Mouse (Mus musculus): Measurements from ENCODE around the gene Nanos1. TPM values are rescaled to one million over a fixed set of nuclear protein-coding genes. Genes with fewer than 3 reads are reported as not detected.
A peak's percentile ranks its signal among the peaks of the same experiment; 100 is the strongest.

Nanos1 gene
- polyA plus RNA-seq (2014; fragmentation: Nextera tagmentation; extraction: Ambion mirVana), result 1.3 and 2.1 TPM in 2 replicates

GRCm38 (mm10) chr19:60755438-60756191 is at the start of gene Nanos1:
Gene Nanos1, plus strand, starts transcription at chr19:60755987.
- H3K4me1 ChIP-seq (ENCODE audit: control insufficient read depth, insufficient read depth, low read length), result peaks cover 2% of the 10 kb centered on the region; the same call in 1 of the 2 replicates

GRCm38 (mm10) chr19:60709193-60709900 is 46.4 kb upstream of the Nanos1 start:
- DNase-seq (ENCODE audit: low spot score) (no peak), ATAC-seq (ENCODE audit: insufficient number of reproducible peaks, low FRiP score, low TSS enrichment, low read depth) (no peak)

More at GRCm38 (mm10) chr19:60755438-60756191, at the start of gene Nanos1:
- H3K4me3 ChIP-seq (ENCODE audit: low read depth, low read length), result peak within 1 kb of the TSS; percentile 66
- no peaks in the 10 kb centered on the region for H3K36me3 ChIP-seq (ENCODE audit: control insufficient read depth, insufficient read depth, low read length)
- under 1% methylated on average over 51 of the region's 58 CpGs for WGBS
- peak within 1 kb of the TSS; percentile 60 for H3K9ac ChIP-seq (ENCODE audit: low read length)
- ATAC-seq (ENCODE audit: insufficient number of reproducible peaks, low FRiP score, low TSS enrichment, low read depth) (peak; percentile 87), DNase-seq (ENCODE audit: low spot score) (peak; percentile 93)
- H3K9me3 ChIP-seq (ENCODE audit: control insufficient read depth, low read length), result no peaks in the 10 kb centered on the region
- 0 out of 2 replicates have a peak, but pooled peaks cover 2% of the 10 kb centered on the region for H3K27me3 ChIP-seq (ENCODE audit: control insufficient read depth, insufficient read depth, low read length)
- H3K27ac ChIP-seq (replicated peaks; ENCODE audit: low read depth, low read length), result no peak within 1 kb of the TSS
- peak within 1 kb of the TSS; percentile 96 for H3K4me2 ChIP-seq (ENCODE audit: low read depth, severe bottlenecking)

GRCm38 (mm10) chr19:60710196-60710595 is 45.6 kb upstream of the Nanos1 start:
- Histone ChIP-seq H3K4me2 (ENCODE audit: low read depth, severe bottlenecking) (no peak overlapping the region), H3K36me3 (ENCODE audit: control insufficient read depth, insufficient read depth, low read length) (no peaks in the 10 kb centered on the region), H3K4me3 (ENCODE audit: low read depth, low read length) (no peak overlapping the region), H3K9ac (ENCODE audit: low read length) (no peak overlapping the region), H3K4me1 (ENCODE audit: control insufficient read depth, insufficient read depth, low read length) (no peaks in the 10 kb centered on the region), H3K27me3 (ENCODE audit: control insufficient read depth, insufficient read depth, low read length) (no peaks in the 10 kb centered on the region), H3K9me3 (ENCODE audit: control insufficient read depth, low read length) (0 out of 2 replicates have a peak, but pooled peaks cover 2% of the 10 kb centered on the region), H3K27ac (replicated peaks; ENCODE audit: low read depth, low read length) (no peak overlapping the region)
- no peak for DNase-seq (ENCODE audit: low spot score)
- no peak for ATAC-seq (ENCODE audit: insufficient number of reproducible peaks, low FRiP score, low TSS enrichment, low read depth)
- 71% methylated on average over 3 of the region's 3 CpGs for WGBS

More at GRCm38 (mm10) chr19:60709193-60709900, 46.4 kb upstream of the Nanos1 start:
- H3K4me3 ChIP-seq (ENCODE audit: low read depth, low read length), result no peak overlapping the region
- 0 out of 2 replicates have a peak, but pooled peaks cover 2% of the 10 kb centered on the region for H3K9me3 ChIP-seq (ENCODE audit: control insufficient read depth, low read length)
- H3K27ac ChIP-seq (replicated peaks; ENCODE audit: low read depth, low read length), result no peak overlapping the region
- H3K9ac ChIP-seq (ENCODE audit: low read length), result no peak overlapping the region
- H3K36me3 ChIP-seq (ENCODE audit: control insufficient read depth, insufficient read depth, low read length), result no peaks in the 10 kb centered on the region
- H3K4me1 ChIP-seq (ENCODE audit: control insufficient read depth, insufficient read depth, low read length), result no peaks in the 10 kb centered on the region
- 87% methylated on average over 4 of the region's 4 CpGs for WGBS
- H3K4me2 ChIP-seq (ENCODE audit: low read depth, severe bottlenecking), result no peak overlapping the region
- no peaks in the 10 kb centered on the region for H3K27me3 ChIP-seq (ENCODE audit: control insufficient read depth, insufficient read depth, low read length)

- Histone ChIP-seq H3K36me3 (ENCODE audit: control insufficient read depth, insufficient read depth, low read length) (no peaks in the 10 kb centered on the region), H3K4me2 (ENCODE audit: low read depth, severe bottlenecking) (no peak overlapping the region), H3K4me3 (ENCODE audit: low read depth, low read length) (no peak overlapping the region), H3K27ac (replicated peaks; ENCODE audit: low read depth, low read length) (no peak overlapping the region), H3K27me3 (ENCODE audit: control insufficient read depth, insufficient read depth, low read length) (no peaks in the 10 kb centered on the region), H3K9ac (ENCODE audit: low read length) (no peak overlapping the region), H3K9me3 (ENCODE audit: control insufficient read depth, low read length) (0 out of 2 replicates have a peak, but pooled peaks cover 2% of the 10 kb centered on the region), H3K4me1 (ENCODE audit: control insufficient read depth, insufficient read depth, low read length) (no peaks in the 10 kb centered on the region)
- DNase-seq (ENCODE audit: low spot score) (no peak), ATAC-seq (ENCODE audit: insufficient number of reproducible peaks, low FRiP score, low TSS enrichment, low read depth) (no peak)
- WGBS, result 84% methylated on average over 2 of the region's 2 CpGs
These were observed 43.2 kb upstream of the Nanos1 start for GRCm38 (mm10) chr19:60712577-60712976.

- Histone ChIP-seq H3K9ac (ENCODE audit: low read length) (no peak overlapping the region), H3K4me2 (ENCODE audit: low read depth, severe bottlenecking) (no peak overlapping the region), H3K4me1 (ENCODE audit: control insufficient read depth, insufficient read depth, low read length) (no peaks in the 10 kb centered on the region), H3K4me3 (ENCODE audit: low read depth, low read length) (no peak overlapping the region), H3K27me3 (ENCODE audit: control insufficient read depth, insufficient read depth, low read length) (no peaks in the 10 kb centered on the region), H3K9me3 (ENCODE audit: control insufficient read depth, low read length) (no peaks in the 10 kb centered on the region), H3K27ac (replicated peaks; ENCODE audit: low read depth, low read length) (no peak overlapping the region), H3K36me3 (ENCODE audit: control insufficient read depth, insufficient read depth, low read length) (no peaks in the 10 kb centered on the region)
- ATAC-seq (ENCODE audit: insufficient number of reproducible peaks, low FRiP score, low TSS enrichment, low read depth) (no peak), DNase-seq (ENCODE audit: low spot score) (no peak)
- 93% methylated on average over 2 of the region's 2 CpGs for WGBS
These were observed 39.4 kb upstream of the Nanos1 start for GRCm38 (mm10) chr19:60716381-60716780.

- Histone ChIP-seq H3K27me3 (ENCODE audit: control insufficient read depth, insufficient read depth, low read length) (no peaks in the 10 kb centered on the region), H3K27ac (replicated peaks; ENCODE audit: low read depth, low read length) (no peak overlapping the region), H3K36me3 (ENCODE audit: control insufficient read depth, insufficient read depth, low read length) (no peaks in the 10 kb centered on the region), H3K9ac (ENCODE audit: low read length) (no peak overlapping the region), H3K4me1 (ENCODE audit: control insufficient read depth, insufficient read depth, low read length) (no peaks in the 10 kb centered on the region), H3K4me2 (ENCODE audit: low read depth, severe bottlenecking) (no peak overlapping the region), H3K9me3 (ENCODE audit: control insufficient read depth, low read length) (no peaks in the 10 kb centered on the region), H3K4me3 (ENCODE audit: low read depth, low read length) (no peak overlapping the region)
- ATAC-seq (ENCODE audit: insufficient number of reproducible peaks, low FRiP score, low TSS enrichment, low read depth), result no peak
- whole genome bisulfite sequencing, result 54% methylated on average over 2 of the region's 2 CpGs
- DNase-seq (ENCODE audit: low spot score), result peak; percentile 48
These were observed 25.4 kb upstream of the Nanos1 start for GRCm38 (mm10) chr19:60730281-60730852.

- Histone ChIP-seq H3K27me3 (ENCODE audit: control insufficient read depth, insufficient read depth, low read length) (no peaks in the 10 kb centered on the region), H3K9ac (ENCODE audit: low read length) (no peak overlapping the region), H3K27ac (replicated peaks; ENCODE audit: low read depth, low read length) (no peak overlapping the region), H3K4me1 (ENCODE audit: control insufficient read depth, insufficient read depth, low read length) (no peaks in the 10 kb centered on the region), H3K4me3 (ENCODE audit: low read depth, low read length) (no peak overlapping the region), H3K4me2 (ENCODE audit: low read depth, severe bottlenecking) (no peak overlapping the region), H3K36me3 (ENCODE audit: control insufficient read depth, insufficient read depth, low read length) (no peaks in the 10 kb centered on the region), H3K9me3 (ENCODE audit: control insufficient read depth, low read length) (no peaks in the 10 kb centered on the region)
- DNase-seq (ENCODE audit: low spot score) (no peak), ATAC-seq (ENCODE audit: insufficient number of reproducible peaks, low FRiP score, low TSS enrichment, low read depth) (no peak)
- 68% methylated on average over 1 of the region's 1 CpGs for WGBS
These were observed 24.5 kb upstream of the Nanos1 start for GRCm38 (mm10) chr19:60731299-60731698.

- H3K27ac ChIP-seq (replicated peaks; ENCODE audit: low read depth, low read length), result no peak overlapping the region
- H3K9me3 ChIP-seq (ENCODE audit: control insufficient read depth, low read length), result no peaks in the 10 kb centered on the region
- 85% methylated on average over 1 of the region's 1 CpGs for WGBS
- H3K4me2 ChIP-seq (ENCODE audit: low read depth, severe bottlenecking), result no peak overlapping the region
- no peak overlapping the region for H3K4me3 ChIP-seq (ENCODE audit: low read depth, low read length)
- H3K9ac ChIP-seq (ENCODE audit: low read length), result no peak overlapping the region
- H3K4me1 ChIP-seq (ENCODE audit: control insufficient read depth, insufficient read depth, low read length), result no peaks in the 10 kb centered on the region
- DNase-seq (ENCODE audit: low spot score), result no peak
- H3K36me3 ChIP-seq (ENCODE audit: control insufficient read depth, insufficient read depth, low read length), result no peaks in the 10 kb centered on the region
- ATAC-seq (ENCODE audit: insufficient number of reproducible peaks, low FRiP score, low TSS enrichment, low read depth), result no peak
- no peaks in the 10 kb centered on the region for H3K27me3 ChIP-seq (ENCODE audit: control insufficient read depth, insufficient read depth, low read length)
These were observed 23.8 kb upstream of the Nanos1 start for GRCm38 (mm10) chr19:60731966-60732365.
